Mouse (Mus musculus): ENCODE measurements around the gene Actn4.

The Actn4 gene

DNA sequence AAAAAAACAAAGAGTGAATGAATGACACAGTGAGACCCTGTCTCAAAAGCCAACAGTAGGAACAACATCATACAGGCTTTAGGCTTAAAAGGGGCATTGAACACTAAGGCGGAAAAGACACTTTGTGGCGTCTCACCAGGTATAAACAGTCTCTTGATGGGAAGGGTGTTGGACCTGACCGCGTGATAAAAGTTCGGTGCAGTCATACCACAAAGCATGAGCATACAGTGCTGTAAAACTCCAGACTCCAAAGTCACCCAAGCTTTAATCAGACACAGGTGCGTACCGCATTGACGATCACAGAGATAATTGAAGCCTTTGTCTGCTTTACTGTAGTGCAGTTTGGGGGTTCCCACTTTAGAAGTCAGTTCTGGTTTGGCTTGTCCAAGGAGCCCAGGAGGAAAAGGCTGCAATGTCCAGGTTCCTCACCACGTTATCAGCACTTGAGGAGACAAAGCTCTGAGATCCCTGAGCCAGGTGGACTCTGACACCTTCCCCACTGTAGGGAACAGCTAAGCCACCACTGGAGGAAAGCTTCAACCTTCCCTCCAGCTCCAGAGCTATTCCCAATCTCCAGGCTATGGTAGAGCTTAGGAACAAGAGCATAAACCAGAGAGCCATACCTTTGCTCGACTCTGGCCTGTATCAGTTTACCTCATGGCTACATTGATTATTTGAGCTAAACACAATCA is 11.6 kb downstream of the Actn4 start:
- no peak for DNase-seq (ENCODE audit: low read depth, low spot score)

DNA sequence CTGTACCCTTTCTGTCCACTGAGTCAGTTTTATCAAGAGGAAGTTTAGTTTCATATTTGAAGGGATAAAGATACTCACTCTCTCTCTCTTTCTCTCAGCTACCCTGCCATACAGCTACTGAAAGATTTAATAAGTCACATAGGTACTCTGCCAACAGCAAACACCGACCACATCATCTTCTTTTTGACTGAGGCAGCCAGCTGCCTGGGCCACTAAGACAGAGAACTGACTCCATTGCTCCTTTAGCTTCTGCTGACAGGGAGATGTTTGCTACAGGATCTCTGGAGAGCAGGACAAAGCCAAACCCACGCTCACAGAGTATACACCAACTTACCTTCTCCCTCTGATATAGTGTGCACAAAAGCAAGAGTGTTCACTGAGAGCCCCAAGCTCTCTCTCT is 12.8 kb downstream of the Actn4 start:
- no peak for DNase-seq (ENCODE audit: low read depth, low spot score)

DNA sequence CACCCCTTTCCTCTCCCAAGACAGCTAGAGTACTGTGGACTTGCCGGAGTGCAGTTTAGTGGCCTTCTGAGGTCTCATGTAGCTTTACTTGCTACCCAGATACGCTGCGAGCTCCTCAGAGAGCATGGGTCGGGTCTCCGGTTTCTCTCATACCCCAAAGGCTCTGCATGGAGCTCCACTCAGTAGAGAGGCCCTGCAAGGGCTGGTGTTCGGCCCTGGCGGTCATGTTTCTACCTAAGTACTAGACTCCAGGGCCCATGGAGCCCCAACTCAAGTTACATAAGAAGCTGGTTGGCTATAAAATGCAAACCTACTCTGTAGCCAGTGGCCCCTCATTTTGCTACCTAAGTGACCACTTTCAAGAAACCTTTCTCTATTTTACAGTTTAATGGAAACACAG is 13.4 kb downstream of the Actn4 start:
- DNase-seq (ENCODE audit: low read depth, low spot score) = no peak

DNA sequence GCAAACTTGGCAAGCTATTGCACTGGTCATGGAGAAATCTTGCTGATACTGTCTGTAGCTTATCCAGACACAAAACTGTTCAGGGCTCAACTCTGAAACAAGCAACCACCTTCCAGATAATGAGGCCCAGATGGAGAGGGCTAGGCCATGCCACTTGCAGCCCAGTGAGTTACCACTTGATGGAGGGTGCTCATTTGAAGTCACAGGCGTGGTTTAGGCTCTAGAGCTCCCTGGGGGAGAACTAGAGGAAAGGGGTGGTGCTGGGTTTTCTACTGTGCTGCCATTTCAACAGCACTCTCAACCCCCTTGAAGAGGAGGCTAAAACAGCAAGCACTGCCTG is 15.9 kb downstream of the Actn4 start:
- DNase-seq (ENCODE audit: low read depth, low spot score) = no peak

DNA sequence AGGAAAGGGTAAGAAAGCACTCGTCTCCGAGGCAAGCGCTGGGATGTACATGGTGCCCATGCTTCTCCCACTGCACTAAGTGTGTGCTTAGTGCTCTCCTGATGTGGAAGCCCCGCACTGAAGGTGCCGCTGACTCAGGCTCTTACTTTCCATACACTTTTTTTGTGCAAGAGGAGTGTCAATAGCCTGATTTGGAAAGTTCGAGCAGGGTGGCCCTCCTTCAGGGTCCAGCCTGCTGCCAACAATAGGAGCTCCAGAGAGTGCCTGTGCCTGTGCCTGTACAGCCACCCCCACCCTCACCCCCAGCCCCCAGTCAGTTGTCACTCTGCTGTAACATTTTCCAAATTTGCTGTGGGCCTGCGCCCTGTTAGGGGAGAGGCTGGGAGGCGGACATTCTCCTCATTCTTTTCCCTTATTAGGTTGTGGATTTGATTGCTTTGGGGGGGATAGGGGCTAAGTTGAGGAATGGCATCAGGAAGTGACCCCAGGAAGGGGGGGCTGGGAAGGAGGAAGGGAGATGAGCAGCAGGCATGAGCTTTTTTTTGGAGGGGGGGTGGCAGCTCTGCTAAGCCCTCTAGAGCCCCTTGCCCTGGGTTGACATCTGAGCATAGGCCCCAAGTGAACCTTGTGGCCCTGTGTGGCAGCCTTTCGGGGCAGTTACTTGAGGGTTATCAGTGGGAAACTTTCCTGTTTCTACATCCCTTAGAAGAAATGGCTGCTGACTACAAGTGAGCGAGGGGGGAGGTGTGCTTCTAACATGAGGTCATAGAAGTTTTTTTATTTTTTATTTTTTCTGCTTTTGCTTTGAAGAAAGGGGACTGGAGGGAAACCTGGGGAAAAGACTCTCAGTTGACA is 16.5 kb downstream of the Actn4 start:
- DNase-seq (ENCODE audit: low read depth, low spot score) = peak; percentile 67

DNA sequence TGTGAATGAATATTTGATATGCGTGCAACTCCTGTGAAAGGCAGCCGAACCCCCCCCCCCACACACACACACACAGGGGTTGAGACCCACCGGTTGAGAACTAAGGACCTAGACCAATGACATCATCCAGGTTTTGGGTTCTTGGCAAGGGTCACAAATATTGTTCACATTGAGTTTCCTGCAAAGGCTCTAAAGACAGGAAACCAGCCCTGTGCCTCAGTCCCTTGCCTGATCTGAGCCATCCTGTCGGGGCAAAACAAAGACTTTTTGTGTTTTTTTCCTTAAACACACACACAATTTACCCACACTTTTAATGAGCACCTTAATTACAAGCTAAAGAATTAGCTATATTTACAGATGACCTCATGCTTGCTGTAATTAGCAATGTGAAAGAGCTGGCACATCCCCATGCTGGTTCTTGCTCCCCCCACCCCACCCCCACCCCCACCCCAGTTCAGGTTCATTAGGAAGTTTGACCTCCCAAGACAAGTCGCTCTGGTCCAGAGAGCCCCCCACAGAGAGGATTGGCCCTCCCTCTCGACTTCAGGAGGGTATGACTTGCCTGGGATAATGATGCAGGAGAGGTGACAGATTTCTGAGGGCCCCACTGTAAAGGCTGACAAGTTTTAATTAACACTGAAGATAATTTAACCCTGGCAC is 17.3 kb downstream of the Actn4 start:
- peak; percentile 47 for DNase-seq (ENCODE audit: low read depth, low spot score)

DNA sequence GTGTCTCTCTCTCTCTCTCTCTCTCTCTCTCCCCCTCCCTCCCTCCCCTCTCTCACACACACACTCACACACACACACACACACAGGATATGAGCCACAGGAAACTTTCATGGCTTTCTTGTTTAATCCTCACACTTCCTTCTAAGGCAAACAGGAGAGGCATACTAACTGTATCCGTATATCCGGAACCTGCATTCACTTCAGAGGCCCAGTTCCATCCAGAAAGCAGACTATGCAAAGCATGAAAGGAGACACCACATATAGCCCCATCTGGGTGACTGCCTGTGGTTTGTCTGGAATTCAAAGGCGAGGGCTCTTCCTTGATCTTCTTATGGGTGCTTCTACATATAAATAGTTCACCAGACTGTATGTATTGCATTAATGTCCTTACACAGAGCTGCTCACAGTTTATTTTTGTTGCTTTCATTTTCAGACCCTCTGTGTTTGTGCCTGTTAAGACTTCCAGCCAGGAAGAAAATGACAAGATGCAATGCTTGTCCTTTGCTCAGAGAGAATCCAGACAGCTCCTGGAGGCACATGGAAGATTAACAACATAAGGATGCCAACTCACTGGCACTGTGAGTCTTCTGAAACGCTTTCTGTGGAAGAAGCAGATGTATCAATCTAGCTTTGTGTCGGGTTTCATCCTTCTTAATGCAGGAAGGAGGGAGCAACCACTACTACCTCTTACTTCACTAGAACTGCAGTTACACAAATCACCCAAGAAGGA is 18.5 kb downstream of the Actn4 start:
- DNase-seq (ENCODE audit: low read depth, low spot score) = no peak

DNA sequence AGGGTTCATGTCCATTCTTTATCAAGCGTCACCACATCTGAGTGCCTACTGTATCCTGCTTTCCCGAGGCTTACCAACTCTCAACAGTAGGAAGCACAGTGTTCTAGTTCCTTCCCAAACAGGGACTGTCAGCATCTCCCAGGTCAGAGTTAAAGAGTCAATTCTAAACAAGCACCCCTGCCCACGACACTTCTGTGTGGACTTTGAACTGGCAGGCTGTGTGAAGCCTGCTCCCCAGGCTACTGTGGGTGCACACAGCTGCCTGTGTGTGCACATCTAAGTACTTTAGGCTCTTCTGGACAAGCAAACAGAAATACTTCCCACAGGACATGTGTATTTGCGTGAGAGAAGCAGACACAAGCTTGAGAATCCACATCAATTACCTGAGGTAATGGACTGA is 20.6 kb downstream of the Actn4 start:
- no peak for DNase-seq (ENCODE audit: low read depth, low spot score)

DNA sequence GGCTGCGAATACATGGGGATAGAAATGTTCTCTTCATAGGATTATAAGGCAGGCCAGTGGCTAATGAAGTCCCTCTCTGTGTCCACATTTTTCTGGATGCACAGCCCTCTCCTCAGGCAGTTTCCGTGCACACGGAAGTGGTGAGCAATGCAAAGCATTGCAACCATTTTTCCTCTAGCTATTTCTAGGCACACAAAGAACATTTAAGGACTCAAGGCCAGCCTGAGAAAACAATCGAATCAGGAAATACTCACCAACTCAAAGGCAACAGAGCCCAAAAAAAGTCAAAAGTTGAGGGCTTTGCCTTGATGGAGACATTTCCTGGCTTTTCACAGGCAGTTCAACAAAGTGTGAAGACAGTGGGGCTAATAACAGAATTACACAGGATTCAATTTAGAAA is 21.0 kb downstream of the Actn4 start:
- no peak for DNase-seq (ENCODE audit: low read depth, low spot score)

DNA sequence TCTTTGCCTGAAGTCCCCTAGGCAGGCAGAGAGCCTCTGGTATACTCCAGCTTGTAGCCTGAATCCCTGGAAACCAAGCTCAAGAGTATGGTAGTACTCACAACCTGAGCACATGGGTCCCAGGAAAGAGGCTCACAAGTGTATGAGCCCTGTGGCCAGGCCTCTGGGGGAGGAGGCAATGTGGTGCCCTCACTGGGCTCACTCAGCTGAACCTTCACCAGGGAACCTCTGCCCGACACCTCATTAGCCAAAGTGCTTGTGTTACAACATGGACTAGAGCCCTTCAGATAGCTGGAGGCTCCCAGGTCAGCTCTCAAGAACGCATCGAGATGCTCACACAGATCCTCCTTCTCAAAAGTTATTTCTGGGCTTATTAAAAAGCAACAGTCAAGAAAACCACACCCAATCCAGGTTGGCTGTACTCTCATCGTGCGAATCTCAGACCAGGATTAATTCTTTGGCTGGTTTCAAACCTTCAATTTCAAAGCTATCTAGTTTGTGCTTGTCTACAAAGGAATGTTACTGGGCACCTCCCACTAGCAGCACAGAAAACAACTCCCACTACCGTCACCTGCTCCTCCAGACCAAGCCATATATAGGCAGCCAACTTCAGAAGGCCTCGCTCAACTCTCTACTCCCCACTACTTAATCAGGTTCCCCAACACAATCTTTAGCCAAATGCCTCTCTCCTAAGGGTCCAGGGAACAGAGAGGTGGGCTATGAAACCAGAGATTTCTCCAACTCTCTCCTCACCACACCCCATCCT is 22.5 kb downstream of the Actn4 start:
- DNase-seq (ENCODE audit: low read depth, low spot score) = no peak

DNA sequence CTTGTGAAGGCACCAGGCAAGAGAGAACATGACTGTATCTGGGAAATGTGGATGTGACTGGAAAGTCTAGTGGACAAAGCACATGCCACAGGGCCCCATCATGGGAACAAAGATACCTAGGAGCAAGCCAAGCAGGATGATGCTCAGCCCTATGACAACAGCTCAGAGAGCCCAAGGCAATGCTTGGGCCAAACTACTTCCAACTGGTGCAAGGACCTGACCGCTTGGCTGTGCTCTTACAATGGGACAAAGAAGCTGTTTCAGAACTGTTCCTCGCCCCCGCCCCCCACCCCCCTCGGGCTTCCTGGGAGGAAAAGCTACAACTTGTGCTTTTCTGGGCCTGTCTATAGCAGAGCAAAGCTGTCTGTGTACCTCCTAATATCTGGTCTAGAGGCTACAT is 23.5 kb downstream of the Actn4 start:
- peak; percentile 62 for DNase-seq (ENCODE audit: low read depth, low spot score)

DNA sequence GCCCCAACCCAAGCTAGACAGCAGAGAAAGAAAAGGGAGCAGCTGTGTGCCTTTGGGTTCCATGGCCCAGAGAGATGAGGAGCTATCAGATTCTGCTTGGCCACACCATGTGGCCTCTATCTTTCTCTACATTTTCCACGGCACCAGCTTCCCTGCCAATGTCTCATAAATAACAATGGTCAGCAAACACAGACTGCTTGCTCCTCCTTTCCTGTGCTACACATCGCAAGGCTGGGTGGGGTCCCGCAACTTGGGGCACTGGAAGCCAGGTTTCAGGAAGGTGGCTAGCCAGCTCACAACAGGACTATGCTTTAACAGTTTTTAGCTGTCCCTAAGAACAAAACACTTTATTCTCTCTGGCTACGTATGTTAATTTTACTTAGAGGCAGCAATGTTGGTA is 25.4 kb downstream of the Actn4 start:
- DNase-seq (ENCODE audit: low read depth, low spot score) = no peak

DNA sequence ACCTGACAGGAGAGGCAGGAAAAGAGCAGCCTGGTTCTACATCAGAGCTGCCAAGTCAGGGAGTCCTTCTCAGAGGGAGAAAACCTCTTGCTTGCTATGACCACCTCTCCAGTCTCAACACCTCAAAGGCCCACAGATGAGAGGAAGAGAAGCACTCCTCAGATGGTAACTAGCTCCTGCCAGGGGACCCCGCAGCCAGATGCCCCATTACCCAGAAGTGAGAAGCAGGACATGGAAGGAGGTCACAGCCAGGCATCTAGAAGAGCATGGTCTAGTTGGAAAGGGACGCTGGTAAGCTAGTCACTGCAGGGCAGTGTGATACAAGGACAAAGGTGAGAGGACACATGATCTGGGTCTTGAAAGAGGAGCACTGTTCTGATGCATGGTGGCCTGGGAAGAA is 28.3 kb downstream of the Actn4 start:
- no peak for DNase-seq (ENCODE audit: low read depth, low spot score)

DNA sequence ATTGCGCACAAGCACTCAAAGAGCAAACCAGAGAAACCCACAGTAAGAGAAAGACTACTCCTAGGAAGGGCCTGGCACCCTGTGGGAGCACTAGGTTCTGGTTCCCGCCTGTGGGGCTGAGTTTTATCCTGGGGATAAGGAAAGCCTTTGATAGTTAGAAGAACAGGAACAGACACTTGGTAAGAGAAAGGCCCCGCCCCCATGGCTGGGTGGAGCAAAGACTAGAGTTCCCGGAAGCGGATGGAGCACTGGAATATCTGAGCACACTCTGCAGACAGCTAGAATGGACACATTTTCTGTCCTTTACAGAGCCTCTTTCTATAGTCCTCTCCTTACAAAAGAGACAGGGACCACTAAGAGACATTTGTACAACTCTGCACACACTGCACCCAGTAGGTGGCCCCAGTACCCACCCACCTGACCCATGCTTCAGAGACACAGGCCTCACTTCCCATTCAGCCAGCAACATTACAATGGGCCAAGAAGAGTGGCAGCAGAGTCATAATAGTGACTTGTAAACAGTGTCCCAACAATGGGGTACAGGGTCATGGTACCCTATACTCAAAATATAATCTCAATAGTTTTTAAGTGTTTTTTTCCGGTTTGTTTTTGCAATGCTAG is 29.6 kb downstream of the Actn4 start:
- peak; percentile 78 for DNase-seq (ENCODE audit: low read depth, low spot score)

DNA sequence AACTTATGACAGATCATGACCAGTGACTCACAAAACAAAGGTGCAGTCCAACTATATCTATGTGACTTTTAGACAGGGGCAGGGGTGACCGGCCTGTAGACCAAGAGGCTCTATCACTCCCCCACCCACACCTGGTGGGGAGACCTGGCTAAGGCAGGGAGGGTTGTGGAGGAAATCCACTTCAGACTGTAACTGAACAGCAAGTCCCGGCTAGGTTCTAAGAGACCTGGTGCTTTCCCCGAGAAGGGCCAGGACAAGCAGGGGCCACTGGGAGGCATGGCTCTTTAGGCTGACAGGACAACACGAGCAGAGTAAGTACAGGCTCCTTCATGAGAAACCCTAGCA is 30.5 kb downstream of the Actn4 start:
- DNase-seq (ENCODE audit: low read depth, low spot score) = no peak

DNA sequence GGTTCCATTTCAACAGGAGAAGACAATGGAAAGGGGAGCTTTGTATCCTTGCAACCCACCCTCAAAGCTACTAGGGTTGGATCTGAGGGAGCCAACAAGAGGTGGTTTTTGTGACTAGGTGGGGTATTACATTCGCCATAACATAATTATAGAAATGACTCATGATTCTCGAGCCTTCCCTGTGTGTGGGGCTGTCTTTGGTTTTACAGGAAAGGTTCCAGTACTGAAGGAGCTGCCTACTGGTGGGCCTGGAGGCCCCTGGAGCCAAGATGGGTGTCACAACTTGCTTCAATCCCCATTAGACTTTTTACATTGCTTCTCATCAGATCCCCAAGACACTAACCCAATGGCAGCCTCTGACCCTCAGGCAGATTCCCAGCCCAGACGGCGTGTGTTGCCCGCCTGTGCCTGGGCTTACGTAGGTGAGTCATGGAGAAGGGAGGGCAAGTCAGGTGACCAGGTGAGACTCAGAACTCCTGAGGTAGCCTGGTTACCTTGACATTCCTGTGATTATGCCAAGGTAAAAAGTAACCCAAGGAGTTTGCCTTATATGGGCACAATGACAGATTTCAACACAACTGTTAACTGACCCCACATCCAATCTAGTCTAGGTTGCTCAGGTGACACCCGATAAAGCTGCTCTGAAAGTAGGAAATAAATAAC is 31.0 kb downstream of the Actn4 start:
- DNase-seq (ENCODE audit: low read depth, low spot score) = no peak

DNA sequence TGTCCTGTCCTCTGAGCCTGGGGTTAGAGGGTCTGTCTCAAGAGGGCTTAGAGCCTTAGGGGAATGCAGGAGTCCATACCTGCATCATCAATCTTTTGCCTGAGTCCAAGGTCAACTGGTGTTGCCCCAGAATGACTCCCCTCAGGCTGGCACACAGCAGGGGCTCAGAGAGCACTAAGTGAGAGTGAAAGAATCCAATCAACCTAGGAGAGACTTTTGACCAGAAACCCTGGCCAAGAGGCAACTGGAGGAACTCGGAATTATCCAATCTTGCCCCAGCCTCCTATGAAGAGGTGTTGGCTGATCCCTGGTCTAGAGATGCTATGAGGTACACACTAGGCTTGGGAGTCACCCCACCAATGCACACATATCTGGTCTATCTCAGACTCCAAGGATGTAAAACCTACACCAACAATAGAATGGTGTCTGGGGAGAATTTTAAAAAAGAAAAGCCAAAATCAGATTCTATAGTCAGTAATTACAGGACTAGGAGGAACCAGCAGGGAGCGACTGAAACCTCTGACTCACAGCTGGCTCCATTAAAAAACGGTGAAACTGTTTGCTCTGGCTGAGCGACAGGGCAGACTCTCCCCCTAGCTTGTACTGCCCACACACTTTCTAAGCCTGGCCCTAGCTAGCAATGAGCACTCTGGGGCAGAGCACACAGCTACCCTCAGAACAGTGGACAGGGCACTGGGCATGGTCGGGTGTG is 31.7 kb downstream of the Actn4 start:
- no peak for DNase-seq (ENCODE audit: low read depth, low spot score)

DNA sequence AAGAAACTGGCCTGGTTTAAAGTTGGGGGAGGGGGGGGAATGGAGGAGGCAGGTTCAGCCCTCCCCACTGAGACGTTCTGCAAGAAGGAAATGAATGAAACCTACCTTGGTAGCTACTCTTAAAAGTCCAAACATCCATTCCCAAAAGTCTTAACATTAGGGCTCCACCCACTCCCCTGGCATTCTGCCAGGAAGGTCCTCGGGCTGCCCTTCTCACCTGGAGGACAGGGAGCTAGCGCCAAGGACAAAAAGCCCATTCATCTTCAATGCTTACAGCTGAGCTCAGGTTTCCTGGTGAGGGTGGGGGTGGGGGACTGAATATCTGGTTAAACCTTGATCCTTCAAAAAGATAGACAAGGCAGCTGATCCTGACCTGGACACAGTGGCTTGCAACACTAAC is 32.8 kb downstream of the Actn4 start:
- DNase-seq (ENCODE audit: low read depth, low spot score) = peak; percentile 57

DNA sequence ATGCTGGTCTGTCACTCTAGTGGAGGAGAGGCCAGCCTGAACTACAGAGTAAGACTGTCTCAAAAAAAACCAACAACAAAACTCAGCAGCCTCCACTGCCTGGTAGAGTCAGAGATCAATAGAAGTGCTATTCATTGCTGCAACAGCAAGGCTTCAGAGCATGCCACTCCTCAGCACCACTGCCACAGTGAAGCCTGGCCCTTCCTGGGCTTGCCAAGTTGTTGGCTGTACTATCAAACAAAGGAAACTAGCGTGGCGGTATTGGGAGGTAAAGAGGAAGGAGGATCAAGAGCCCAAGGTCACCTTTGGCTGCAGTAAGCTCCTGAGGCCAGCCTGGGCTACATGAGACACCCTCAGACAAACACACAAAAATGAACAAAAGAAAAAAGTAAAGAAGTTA is 36.0 kb downstream of the Actn4 start:
- DNase-seq (ENCODE audit: low read depth, low spot score) = no peak

DNA sequence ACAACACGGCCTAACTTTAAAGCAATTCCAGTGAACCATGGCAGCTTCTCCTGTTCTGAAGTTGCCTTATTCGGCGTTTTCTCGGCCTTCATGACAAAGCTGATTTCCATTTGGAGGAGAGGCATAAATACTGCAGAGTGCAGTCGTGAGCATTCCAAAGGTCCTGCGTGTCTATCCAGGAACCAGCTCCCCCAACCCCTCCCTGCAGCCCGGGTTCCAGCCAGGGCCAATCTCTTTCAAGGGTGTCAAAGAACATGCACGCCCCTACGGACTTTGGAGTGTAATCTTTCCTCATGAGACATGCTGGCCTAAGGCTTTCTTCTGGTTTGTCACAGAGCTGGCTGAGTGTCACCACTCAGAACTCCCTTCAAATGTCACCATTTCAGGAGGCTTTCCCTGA is 36.8 kb downstream of the Actn4 start:
- no peak for DNase-seq (ENCODE audit: low read depth, low spot score)

All from ES-CJ7 (cell line).